Mouse (Mus musculus): Measurements from ENCODE around the gene Cdk6. TPM values are rescaled to one million over a fixed set of nuclear protein-coding genes. Genes with fewer than 3 reads are reported as not detected.

Gene Cdk6
- total and polyA plus RNA-seq, 3 experiments: 40.4 to 171 (median 50.8) TPM

- Histone ChIP-seq H3K36me3 (replicated peaks in 1 of 2; ENCODE audit: control insufficient read depth in 1 of 2, insufficient read depth in 1 of 2, low read length in 1 of 2) (peaks cover 18 to 42% of the 10 kb centered on the region in 2 experiments), H3K4me2 (ENCODE audit: insufficient read depth, low read depth, poor library complexity, severe bottlenecking) (peak overlapping the region; percentile 79), H3K4me1 (ENCODE audit: control insufficient read depth in 1 of 2, insufficient read depth in 2 of 2) (peaks cover 37 to 95% of the 10 kb centered on the region in 2 experiments), H3K79me2 (replicated peaks; ENCODE audit: control insufficient read depth, extremely low read depth, insufficient read depth, poor library complexity, severe bottlenecking) (peaks cover 47% of the 10 kb centered on the region), H3K27me3 (replicated peaks) (no peaks in the 10 kb centered on the region), H3K9ac (ENCODE audit: insufficient read depth, low read depth) (peak overlapping the region; percentile 18), H3K27ac (ENCODE audit: insufficient read depth, low read depth) (peak overlapping the region; percentile 100), H3K9me3 (replicated peaks; ENCODE audit: low read length) (peaks cover 3% of the 10 kb centered on the region), H3K4me3 (replicated peaks in 1 of 3; ENCODE audit: low read depth in 2 of 3, low read length in 2 of 3, poor library complexity in 1 of 3) (peak overlapping the region in 2 of 3 experiments; percentile 30 to 51)
- dilution Hi-C loops (cut with MboI; ENCODE audit: extremely low pct_ligation_motif_present, extremely low pct_unique_long_range_greater_than_20kb, low sequenced_read_pairs): no loop called here
- TF ChIP-seq PAX5 (IDR thresholded peaks at IDR 0.05; ENCODE audit: low read length) (no peak), SIN3A (IDR thresholded peaks at IDR 0.05; ENCODE audit: low read length) (0 out of 2 replicates have a peak, but pooled peaks have one; percentile 50), CTCF (conservative IDR thresholded peaks at IDR 0.05 in 1 of 2, IDR thresholded peaks at IDR 0.05 in 1 of 2; ENCODE audit: low read depth in 2 of 2, low read length in 2 of 2) (peak in 1 of 2 experiments; percentile 55; a peak in 2 of 4 replicates), BHLHE40 (IDR thresholded peaks at IDR 0.05; ENCODE audit: low read depth, low read length) (peak; percentile 79), USF2 (conservative IDR thresholded peaks at IDR 0.05; ENCODE audit: low read depth, low read length) (no peak), RCOR1 (conservative IDR thresholded peaks at IDR 0.05; ENCODE audit: low read depth, low read length) (no peak), TCF12 (IDR thresholded peaks at IDR 0.05; ENCODE audit: low read depth, low read length) (0 out of 2 replicates have a peak, but pooled peaks have one; percentile 12), MAZ (IDR thresholded peaks at IDR 0.05; ENCODE audit: low read depth, low read length) (no peak), SMC3 (IDR thresholded peaks at IDR 0.05; ENCODE audit: low read depth, low read length) (peak; percentile 24), RAD21 (IDR thresholded peaks at IDR 0.05; ENCODE audit: low read depth, low read length) (peak; percentile 14), EP300 (IDR thresholded peaks at IDR 0.05; ENCODE audit: low read length) (0 out of 2 replicates have a peak, but pooled peaks have one; percentile 4), MYC (IDR thresholded peaks at IDR 0.05; ENCODE audit: low read depth, low read length) (peak; percentile 80; the same call in 1 of the 2 replicates), POLR2A (IDR thresholded peaks at IDR 0.05; ENCODE audit: low read depth, low read length) (no peak; the same call in 1 of the 2 replicates), MEF2A (IDR thresholded peaks at IDR 0.05; ENCODE audit: borderline replicate concordance, low read depth, low read length) (no peak), POLR2AphosphoS2 (IDR thresholded peaks at IDR 0.05; ENCODE audit: low read depth, low read length) (peak; percentile 76), CHD1 (IDR thresholded peaks at IDR 0.05; ENCODE audit: low read depth, low read length) (0 out of 2 replicates have a peak, but pooled peaks have one; percentile 87), JUND (conservative IDR thresholded peaks at IDR 0.05; ENCODE audit: low read depth, low read length) (no peak), MAX (IDR thresholded peaks at IDR 0.05; ENCODE audit: low read length) (peak; percentile 36; the same call in 1 of the 2 replicates), ZC3H11A (IDR thresholded peaks at IDR 0.05; ENCODE audit: low read depth, low read length) (no peak), UBTF (IDR thresholded peaks at IDR 0.05; ENCODE audit: low read depth, low read length) (no peak), HCFC1 (IDR thresholded peaks at IDR 0.05; ENCODE audit: low read depth, low read length) (no peak)
- DNase-seq (ENCODE audit: extremely low read depth): no peak
- in situ Hi-C loops (cut with MboI; ENCODE audit: low pct_ligation_motif_present, low pct_unique_long_range_greater_than_20kb, low sequenced_read_pairs): loop anchor here (10.0 kb wide), 1 partner anchor 148 kb away; the partner anchor contains the start of gene Cdk6
Measured at GRCm38 (mm10) chr5:3492776-3493636, 151.7 kb downstream of the Cdk6 start.

Measured in CH12.LX (cell line).